Mouse (Mus musculus) cerebellum, adult 2 months (tissue): ENCODE results near the gene Rere.

ENCODE experiments used
- CTCF ChIP-seq: fragments of 200-500 bp; IDR thresholded peaks from 2 replicates; pipeline ENCODE4 v1.5.1; 2011; ENCODE audit warnings: low read depth, mild to moderate bottlenecking, control low read depth, low read length, moderate library complexity, borderline replicate concordance; ENCODE audit not compliant: insufficient read depth
- POLR2A ChIP-seq: fragments of 200-500 bp; IDR thresholded peaks from 2 replicates; pipeline ENCODE4 v1.6.1; 2011; ENCODE audit warnings: low read length, control low read depth, borderline replicate concordance; ENCODE audit not compliant: insufficient read depth

- TF ChIP-seq CTCF (no peak), POLR2A (no peak)
These were observed 212.0 kb downstream of the Rere start for GRCm38 (mm10) chr4:150493258-150493937.
